Mouse (Mus musculus): ENCODE measurements around the gene Sft2d1. TPM values are rescaled to one million over a fixed set of nuclear protein-coding genes. Genes with fewer than 3 reads are reported as not detected.

Sft2d1 gene
- total RNA-seq, 2 experiments from 2014 or later: 60.2 to 340 TPM

DNA sequence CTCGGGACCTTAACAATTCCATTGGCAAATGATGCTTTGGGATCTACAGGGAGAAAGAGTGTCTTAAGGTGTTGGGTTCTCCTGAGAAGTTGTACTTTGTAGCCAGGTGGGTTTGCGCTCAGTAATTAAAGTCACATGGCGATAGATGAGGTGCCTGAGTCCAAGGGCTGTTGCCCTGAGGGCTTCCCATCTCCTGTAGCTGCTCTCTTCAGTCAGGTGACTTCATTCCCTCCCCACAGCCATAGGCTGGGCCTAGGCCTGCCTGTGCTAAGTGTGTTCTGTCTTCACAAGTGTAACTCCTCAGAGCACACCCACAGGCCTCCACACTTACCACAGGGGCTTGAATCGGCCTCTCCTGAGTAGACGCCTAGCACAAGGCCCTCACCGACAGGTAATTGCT lies 46.6 kb downstream of the Sft2d1 start:
- ATAC-seq (ENCODE audit: poor library complexity, severe bottlenecking): no peak

DNA sequence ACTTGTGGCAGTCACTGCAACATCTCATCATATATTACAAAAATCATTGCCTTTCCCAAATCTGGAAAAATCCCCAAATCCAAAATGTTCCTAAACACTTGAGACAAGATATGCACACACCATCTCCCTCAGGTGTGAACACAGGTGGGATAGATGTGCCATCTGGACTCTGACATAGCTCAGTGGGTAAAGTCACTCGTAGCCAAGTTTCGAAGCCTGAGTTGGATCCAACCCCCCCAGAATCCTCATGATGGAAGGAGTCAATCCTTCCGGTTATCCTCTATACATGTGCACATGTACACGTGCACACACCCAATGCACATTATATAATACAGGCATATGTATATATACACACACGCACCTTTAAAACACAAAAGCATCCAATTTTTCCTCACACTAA lies 50.0 kb downstream of the Sft2d1 start:
- ATAC-seq (ENCODE audit: poor library complexity, severe bottlenecking): no peak

DNA sequence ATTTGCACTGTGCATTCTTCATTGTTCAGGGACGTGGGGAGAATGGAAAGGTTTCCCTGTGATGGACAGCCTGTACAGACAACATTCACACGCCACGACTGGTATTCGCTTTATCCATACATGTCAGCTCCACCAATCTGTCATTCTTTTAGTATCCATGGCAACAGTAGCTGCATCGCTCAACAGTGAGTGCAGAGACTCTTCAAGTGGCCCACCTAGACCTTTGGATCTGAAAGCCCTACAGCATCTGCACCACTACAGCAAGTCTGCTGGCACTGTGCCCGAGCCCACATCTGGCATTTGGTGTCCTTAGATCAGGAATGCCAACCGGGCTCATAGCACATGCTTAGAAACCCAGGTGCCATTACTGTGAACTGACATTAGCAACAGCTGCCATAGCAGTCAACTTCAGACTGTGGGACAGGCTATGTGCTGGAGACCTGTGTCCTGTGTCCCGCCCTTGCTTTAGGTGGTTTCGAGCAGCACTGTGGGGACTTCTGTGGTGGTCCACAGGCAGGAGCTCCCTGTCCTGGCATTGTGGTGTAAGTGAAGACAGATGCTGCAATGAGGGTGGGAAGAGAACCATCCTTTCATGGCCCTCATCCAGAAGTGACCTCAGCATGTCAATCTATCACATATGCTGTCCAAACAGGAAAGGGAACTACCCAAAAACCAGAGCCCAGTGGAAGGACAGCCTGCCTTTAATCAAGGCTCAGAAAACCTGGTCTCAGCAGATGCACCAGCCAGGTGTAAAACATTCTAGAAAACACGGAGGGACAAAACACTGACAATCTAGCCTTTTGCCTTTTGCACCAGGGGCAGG lies 50.6 kb downstream of the Sft2d1 start:
- no peak for ATAC-seq (ENCODE audit: poor library complexity, severe bottlenecking)

DNA sequence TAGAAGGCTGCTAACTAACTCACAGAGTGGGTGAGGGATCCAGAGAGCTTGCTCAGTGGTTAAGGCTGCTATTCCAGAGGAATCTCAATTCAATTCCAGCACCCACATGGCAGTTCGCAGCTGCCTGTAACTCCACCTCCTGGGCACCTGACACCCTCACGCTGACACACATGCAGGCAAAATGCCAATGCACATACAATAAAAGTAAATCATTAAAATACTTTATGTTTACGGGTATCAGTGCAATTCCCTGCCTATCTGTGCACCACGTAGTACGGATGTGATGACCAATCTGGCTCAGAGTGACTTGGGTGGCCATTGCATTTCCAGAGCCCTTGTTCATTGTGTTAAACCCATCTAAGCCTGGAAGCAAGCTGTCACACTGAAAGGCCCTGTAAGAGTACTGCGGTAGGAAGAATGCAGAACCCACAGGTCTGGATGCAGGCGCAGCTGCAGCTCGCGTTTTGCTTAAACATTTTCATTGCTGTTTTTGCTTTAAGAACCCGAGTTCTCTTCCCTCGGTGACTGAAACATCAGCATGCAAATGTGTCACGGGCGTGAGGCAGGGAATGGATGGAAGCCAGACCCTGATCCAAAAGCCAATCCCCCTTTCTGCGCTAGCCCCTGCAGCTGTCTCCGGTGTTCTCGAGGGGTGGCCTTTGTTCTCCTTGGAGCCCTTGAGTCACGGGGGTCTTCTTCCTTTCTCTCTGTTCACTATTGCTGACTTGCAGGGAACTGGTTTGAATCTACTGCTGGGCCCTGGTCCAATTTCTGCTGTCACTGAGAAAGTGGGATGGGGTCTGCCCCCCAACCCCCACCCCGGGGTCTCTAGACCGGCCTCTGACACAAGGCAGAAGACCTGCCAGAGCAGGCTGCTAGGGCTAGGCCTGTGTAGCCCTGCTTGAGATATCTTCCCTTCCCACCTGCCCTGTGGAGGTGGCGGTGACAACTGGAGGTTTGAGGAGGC lies 56.9 kb downstream of the Sft2d1 start:
- no peak for ATAC-seq (ENCODE audit: poor library complexity, severe bottlenecking)

DNA sequence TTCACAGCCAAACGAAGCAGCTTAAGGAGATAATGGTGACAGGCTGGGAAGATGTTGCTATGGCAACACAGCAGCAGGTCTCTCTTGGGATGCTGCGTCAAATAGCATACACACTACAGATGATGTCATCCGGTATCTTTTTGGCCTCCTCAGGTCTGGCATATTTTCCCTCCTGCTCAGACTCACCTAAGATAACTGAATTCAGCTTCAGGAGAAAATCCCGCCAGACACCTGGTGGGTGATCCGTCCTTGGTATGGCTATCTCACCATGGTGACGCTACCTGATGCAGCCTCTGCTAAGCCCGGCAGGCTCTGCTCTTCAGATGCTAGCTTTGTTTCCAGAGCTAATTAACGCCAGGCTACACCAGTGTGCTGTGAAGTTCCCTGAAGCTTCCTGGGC lies 57.7 kb downstream of the Sft2d1 start:
- no peak for ATAC-seq (ENCODE audit: poor library complexity, severe bottlenecking)

DNA sequence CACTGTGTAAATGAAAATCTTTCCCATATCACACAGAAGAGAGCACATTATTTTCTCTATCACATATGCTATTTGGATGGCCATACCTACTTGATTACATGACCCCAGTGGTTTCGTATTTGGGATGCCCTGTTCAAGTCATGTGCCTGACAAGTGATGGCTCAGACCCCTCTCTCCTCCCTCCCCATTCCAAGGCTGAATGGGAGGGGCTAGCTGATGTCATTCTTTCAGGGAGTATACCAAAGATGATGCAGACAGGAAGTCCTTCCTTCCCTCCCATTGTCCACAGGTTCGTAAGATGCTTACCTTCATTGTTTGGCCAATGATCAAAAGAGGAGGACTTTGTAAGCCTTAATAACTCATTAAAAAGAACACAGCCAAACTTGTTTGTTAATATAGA lies 58.3 kb downstream of the Sft2d1 start:
- ATAC-seq (ENCODE audit: poor library complexity, severe bottlenecking): no peak

DNA sequence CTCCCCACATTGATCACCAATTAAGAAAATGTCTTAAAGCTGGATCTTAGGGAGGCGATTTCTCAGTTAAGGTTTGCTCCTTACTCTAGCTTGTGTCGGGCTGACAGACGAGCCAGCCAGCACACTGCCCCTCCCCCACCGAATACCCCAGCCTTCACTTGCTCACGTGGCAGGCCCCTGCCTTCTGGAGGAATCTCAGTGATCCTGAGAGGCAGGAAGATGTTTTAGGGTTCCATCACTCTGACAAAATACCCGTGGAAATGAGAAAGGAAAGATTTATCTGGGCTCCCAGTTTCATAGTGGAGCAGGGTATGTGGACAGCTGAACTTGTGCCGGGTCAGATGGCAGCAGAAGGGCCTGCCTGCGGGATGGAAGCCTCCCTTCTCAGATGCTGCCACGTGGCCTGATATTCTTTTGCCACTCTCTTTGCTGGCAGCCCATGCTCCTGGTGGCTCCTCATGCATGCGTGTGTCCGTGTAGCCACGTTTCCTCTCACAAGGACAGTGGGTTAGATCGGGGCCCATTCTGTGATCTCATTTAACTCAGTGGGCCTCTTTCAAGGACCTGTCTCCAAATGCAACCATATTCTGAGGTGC lies 59.8 kb downstream of the Sft2d1 start:
- ATAC-seq (ENCODE audit: poor library complexity, severe bottlenecking): no peak

DNA sequence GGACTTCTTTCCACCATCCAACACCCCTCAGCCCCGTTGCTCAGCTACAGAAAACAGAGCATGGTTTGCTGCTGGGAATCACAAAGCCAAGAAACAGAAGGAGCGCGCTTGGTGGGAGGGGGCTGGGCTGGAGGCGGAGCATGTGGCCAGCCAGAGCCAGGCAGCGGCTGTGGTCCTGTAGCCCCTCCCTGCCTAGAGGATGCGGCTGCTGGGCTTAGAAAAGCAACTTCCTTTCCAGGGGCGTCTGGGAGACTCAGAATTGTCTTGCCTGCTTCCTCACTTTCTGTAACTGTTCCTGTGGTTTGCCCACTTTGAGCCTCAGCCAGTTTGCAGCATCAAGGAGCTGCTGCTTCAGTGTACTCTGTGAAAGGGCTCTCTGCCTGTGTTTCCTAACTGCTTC lies 60.9 kb downstream of the Sft2d1 start:
- ATAC-seq (ENCODE audit: poor library complexity, severe bottlenecking): peak; percentile 87

DNA sequence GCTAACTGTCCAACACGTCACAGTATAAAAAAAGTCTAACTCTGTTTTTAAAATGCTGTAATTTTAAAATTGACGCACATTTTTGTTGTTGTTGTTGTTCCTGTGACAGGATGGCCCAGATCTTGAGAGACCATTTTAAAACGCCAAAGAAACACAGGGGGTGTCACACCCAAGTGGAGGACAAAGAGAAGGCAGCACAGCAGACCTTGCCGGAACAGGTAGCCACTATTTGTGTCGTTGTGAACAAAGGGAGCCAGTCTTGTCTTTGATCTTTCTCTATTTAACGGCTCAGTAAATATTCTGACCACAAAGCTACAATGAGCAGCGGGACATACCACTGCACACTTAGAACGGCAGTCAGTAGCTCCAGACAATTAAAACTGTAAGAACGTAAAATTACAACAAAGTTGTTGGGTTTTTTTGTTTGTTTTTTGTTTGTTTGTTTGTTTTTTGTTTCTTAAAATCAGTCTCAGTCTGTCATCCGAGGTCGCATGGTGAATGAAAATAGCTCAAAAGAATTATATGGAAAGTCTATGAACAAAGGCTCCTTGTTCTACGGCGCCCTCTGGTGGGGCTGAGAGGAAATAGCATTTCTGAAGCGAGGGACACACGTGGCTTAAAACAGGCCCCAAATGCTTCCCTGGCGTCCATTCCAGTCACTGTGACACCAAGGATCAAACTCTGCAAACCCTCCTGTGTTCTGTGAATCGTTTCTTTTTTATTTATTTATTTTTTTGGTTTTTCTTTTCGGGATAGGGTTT lies 61.6 kb downstream of the Sft2d1 start:
- ATAC-seq (ENCODE audit: poor library complexity, severe bottlenecking): peak; percentile 71

Other genes with a start within 250 kb of the Sft2d1 start
- not detected in 2 replicates for gene Gm49673, start 163.3 kb upstream of the Sft2d1 start, total RNA-seq (2015)
- gene Gm49673, start 163.3 kb upstream of the Sft2d1 start, total RNA-seq (2017): not detected in 2 replicates
- 54.1 and 63.1 TPM in 2 replicates for gene Rnaset2a, start 163.0 kb upstream of the Sft2d1 start, total RNA-seq (2015)
- gene Rnaset2a, start 163.0 kb upstream of the Sft2d1 start, total RNA-seq (2017): 48.7 and 54.6 TPM in 2 replicates
- 18.0 and 25.5 TPM in 2 replicates for gene Fgfr1op, start 145.6 kb upstream of the Sft2d1 start, total RNA-seq (2015)
- gene Fgfr1op, start 145.6 kb upstream of the Sft2d1 start, total RNA-seq (2017): 23.4 and 29.7 TPM in 2 replicates
- gene Ccr6, start 75.1 kb upstream of the Sft2d1 start, total RNA-seq (2015): 0.47 TPM in 1 of 2 replicates, not detected in the other
- gene Ccr6, start 75.1 kb upstream of the Sft2d1 start, total RNA-seq (2017): 0.12 and 0.62 TPM in 2 replicates
- 198 and 227 TPM in 2 replicates for gene Mpc1, start 28.2 kb upstream of the Sft2d1 start, total RNA-seq (2015)
- 109 and 143 TPM in 2 replicates for gene Mpc1, start 28.2 kb upstream of the Sft2d1 start, total RNA-seq (2017)
- gene Prr18, start 26.4 kb downstream of the Sft2d1 start, total RNA-seq (2015): 0.04 and 0.16 TPM in 2 replicates
- 0.04 and 0.20 TPM in 2 replicates for gene Prr18, start 26.4 kb downstream of the Sft2d1 start, total RNA-seq (2017)
- gene T2, start 44.9 kb downstream of the Sft2d1 start, total RNA-seq (2015): not detected in 2 replicates
- gene T2, start 44.9 kb downstream of the Sft2d1 start, total RNA-seq (2017): 0.59 TPM in 1 of 2 replicates, not detected in the other
- gene T, start 123.3 kb downstream of the Sft2d1 start, total RNA-seq (2015): not detected in 2 replicates
- gene T, start 123.3 kb downstream of the Sft2d1 start, total RNA-seq (2017): not detected in 2 replicates
- gene Pde10a, start 214.3 kb downstream of the Sft2d1 start, total RNA-seq (2015): 0.27 TPM in 1 of 2 replicates, not detected in the other
- gene Pde10a, start 214.3 kb downstream of the Sft2d1 start, total RNA-seq (2017): 0.04 and 0.07 TPM in 2 replicates